Mouse (Mus musculus): ENCODE data around the gene Lrrc72.

Lrrc72 gene

GRCm38 (mm10) chr12:36194976-36195375, 58.2 kb downstream of the Lrrc72 start:
- intact Hi-C loops (cut with DNase I): no loop called here

GRCm38 (mm10) chr12:36190343-36190742, 62.9 kb downstream of the Lrrc72 start:
- intact Hi-C loops (cut with DNase I): no loop called here

- intact Hi-C loops (cut with DNase I): no loop called here
Observed at GRCm38 (mm10) chr12:36189610-36190009, 63.6 kb downstream of the Lrrc72 start.

GRCm38 (mm10) chr12:36187081-36187480, 66.1 kb downstream of the Lrrc72 start:
- intact Hi-C loops (cut with DNase I): no loop called here

- intact Hi-C loops (cut with DNase I): no loop called here
Observed at GRCm38 (mm10) chr12:36182570-36182969, 70.6 kb downstream of the Lrrc72 start.

- intact Hi-C loops (cut with DNase I): no loop called here
Observed at GRCm38 (mm10) chr12:36177227-36177626, 76.0 kb downstream of the Lrrc72 start.

- intact Hi-C loops (cut with DNase I): no loop called here
Observed at GRCm38 (mm10) chr12:36165299-36165698, 87.9 kb downstream of the Lrrc72 start.

GRCm38 (mm10) chr12:36164126-36164791, 88.9 kb downstream of the Lrrc72 start:
- intact Hi-C loops (cut with DNase I): no loop called here
